ENCODE assay signal across 8 mouse cellular contexts in the genomic region with DNA sequence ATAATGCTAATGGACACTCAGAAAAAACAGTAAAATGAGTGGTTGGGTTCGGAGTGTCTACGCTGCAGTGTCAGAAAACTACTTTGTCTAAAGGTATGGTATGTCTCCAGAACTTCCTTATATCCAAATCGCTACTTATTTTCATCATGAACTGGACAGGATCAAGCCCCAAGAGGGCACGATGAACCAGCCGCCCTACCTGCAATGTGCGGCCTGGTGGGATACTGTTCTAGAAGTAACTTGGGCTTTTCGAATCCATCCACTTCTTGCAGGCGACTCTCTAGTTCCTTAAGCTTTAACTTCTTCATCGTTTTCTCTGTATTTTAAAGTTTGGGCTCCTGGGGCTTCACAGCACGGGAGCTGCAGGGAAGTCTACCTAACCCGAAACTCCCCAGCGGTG. TPM values are rescaled to one million over a fixed set of nuclear protein-coding genes. Genes with fewer than 3 reads are reported as not detected.
DNase-seq lines count a peak whose midpoint lies in the region; ATAC-seq lines count a peak whose summit lies in the region.

No protein-coding gene starts in this region.

- H3K27me3 ChIP-seq in kidney, embryonic 14.5 days (ENCODE audit: control insufficient read depth, insufficient read depth, low read length): no peaks in the 10 kb centered on the region
- no peaks in the 10 kb centered on the region for H3K27me3 ChIP-seq in hindbrain, embryonic 13.5 days

- H3K4me2 ChIP-seq in kidney, embryonic 14.5 days (replicated peaks; ENCODE audit: low read depth, low read length): peak overlapping the region; percentile 76
- peak overlapping the region; percentile 68 for H3K4me2 ChIP-seq in hindbrain, embryonic 13.5 days

- H3K4me1 ChIP-seq in kidney, embryonic 14.5 days (ENCODE audit: control insufficient read depth, insufficient read depth, low read length): 0 out of 2 replicates have a peak, but pooled peaks cover 3% of the 10 kb centered on the region
- peaks cover 13% of the 10 kb centered on the region for H3K4me1 ChIP-seq in hindbrain, embryonic 13.5 days (replicated peaks)

- peak; percentile 14; the same call in 1 of the 2 replicates for ATAC-seq in kidney, embryonic 14.5 days (ENCODE audit: low FRiP score, low TSS enrichment)
- peak; percentile 5; the same call in 1 of the 2 replicates for ATAC-seq in hindbrain, embryonic 13.5 days (ENCODE audit: low FRiP score)

- no peak for DNase-seq in kidney, postnatal 10 days
- DNase-seq in c-Kit-negative CD71-positive TER-119-positive erythroid progenitor cells, embryonic 14.5 days (ENCODE audit: low read depth, low spot score): peak; percentile 27
- peak; percentile 12 for DNase-seq in mesoderm, embryonic 11.5 days (ENCODE audit: low read depth, low spot score)
- DNase-seq in gastrocnemius, postnatal 4 days (ENCODE audit: low spot score in 2 of 2): no peak
- no peak for DNase-seq in MN1 (ENCODE audit: low spot score)
- DNase-seq in adrenal gland, adult 8-10 months: no peak

- peak overlapping the region; percentile 69 for H3K4me3 ChIP-seq in kidney, embryonic 14.5 days (ENCODE audit: low read length)
- H3K4me3 ChIP-seq in hindbrain, embryonic 13.5 days: peak overlapping the region; percentile 45

- H3K9ac ChIP-seq in kidney, embryonic 14.5 days (ENCODE audit: low read depth, low read length): peak overlapping the region; percentile 77
- H3K9ac ChIP-seq in hindbrain, embryonic 13.5 days: peak overlapping the region; percentile 67

- H3K36me3 ChIP-seq in kidney, embryonic 14.5 days (ENCODE audit: control insufficient read depth, insufficient read depth, low read length): no peaks in the 10 kb centered on the region
- no peaks in the 10 kb centered on the region for H3K36me3 ChIP-seq in hindbrain, embryonic 13.5 days

- H3K27ac ChIP-seq in kidney, embryonic 14.5 days (ENCODE audit: low read depth, low read length): peak overlapping the region; percentile 65; the same call in 1 of the 2 replicates
- 0 out of 2 replicates have a peak overlapping the region, but pooled peaks have one; percentile 6 for H3K27ac ChIP-seq in hindbrain, embryonic 13.5 days

- 8% methylated on average over 12 of the region's 12 CpGs for WGBS in kidney, embryonic 14.5 days
- WGBS in hindbrain, embryonic 13.5 days: 7% methylated on average over 12 of the region's 12 CpGs

- no peaks in the 10 kb centered on the region for H3K9me3 ChIP-seq in kidney, embryonic 14.5 days (ENCODE audit: control insufficient read depth, low read length)
- no peaks in the 10 kb centered on the region for H3K9me3 ChIP-seq in hindbrain, embryonic 13.5 days

RNA-seq across cellular contexts. Expression of a gene that starts 0.4 kb away (rescaled TPM):
- 47.8 and 50.1 TPM in 2 replicates for polyA plus RNA-seq in kidney, embryonic 14.5 days (2014; fragmentation: Nextera tagmentation; extraction: Ambion mirVana)
- polyA plus RNA-seq in hindbrain, embryonic 13.5 days (2015; fragmentation: Nextera tagmentation; extraction: Ambion mirVana): 28.5 and 30.4 TPM in 2 replicates
- 10 to 100 TPM; 14.3 to 14.8 TPM for total RNA-seq in gastrocnemius, postnatal 4 days (2021)
- total RNA-seq in adrenal gland, adult 8-10 months (2022): 10 to 100 TPM; 16.2 to 26.2 (median 21.0) TPM

RNA-seq across cellular contexts. Expression of a gene that starts 12.0 kb away (rescaled TPM):
- polyA plus RNA-seq in kidney, embryonic 14.5 days (2014; fragmentation: Nextera tagmentation; extraction: Ambion mirVana): 18.6 and 20.7 TPM in 2 replicates
- 15.1 and 15.8 TPM in 2 replicates for polyA plus RNA-seq in hindbrain, embryonic 13.5 days (2015; fragmentation: Nextera tagmentation; extraction: Ambion mirVana)
- total RNA-seq in gastrocnemius, postnatal 4 days (2021): 100 to 1,000 TPM in 1 of 2 experiments, 10 to 100 TPM in 1; 95.3 to 106 TPM
- 10 to 100 TPM; 85.6 to 99.8 (median 95.5) TPM for total RNA-seq in adrenal gland, adult 8-10 months (2022)

RNA-seq across cellular contexts. Expression of a gene that starts 23.7 kb away (rescaled TPM):
- 387 and 489 TPM in 2 replicates for polyA plus RNA-seq in kidney, embryonic 14.5 days (2014; fragmentation: Nextera tagmentation; extraction: Ambion mirVana)
- polyA plus RNA-seq in hindbrain, embryonic 13.5 days (2015; fragmentation: Nextera tagmentation; extraction: Ambion mirVana): 335 and 355 TPM in 2 replicates
- 100 to 1,000 TPM; 123 to 143 TPM for total RNA-seq in gastrocnemius, postnatal 4 days (2021)
- total RNA-seq in adrenal gland, adult 8-10 months (2022): 100 to 1,000 TPM; 149 to 159 (median 152) TPM

Comparison
In these comparisons a context has a peak if more than half of its experiments do, and no peak if none do; other contexts are left out.
1. DNase-seq: peak in c-Kit-negative CD71-positive TER-119-positive erythroid progenitor cells, embryonic 14.5 days (single experiment) and mesoderm, embryonic 11.5 days (single experiment); none in kidney, postnatal 10 days (single experiment), gastrocnemius, postnatal 4 days (0 of 2), MN1 (single experiment) and adrenal gland, adult 8-10 months (single experiment).